Mouse (Mus musculus): Measurements from ENCODE around the gene Adgre1. TPM values are rescaled to one million over a fixed set of nuclear protein-coding genes. Genes with fewer than 3 reads are reported as not detected.

Gene Adgre1
- 4.2 and 6.1 TPM in 2 replicates for polyA plus RNA-seq (2012; rRNA removed)

DNA sequence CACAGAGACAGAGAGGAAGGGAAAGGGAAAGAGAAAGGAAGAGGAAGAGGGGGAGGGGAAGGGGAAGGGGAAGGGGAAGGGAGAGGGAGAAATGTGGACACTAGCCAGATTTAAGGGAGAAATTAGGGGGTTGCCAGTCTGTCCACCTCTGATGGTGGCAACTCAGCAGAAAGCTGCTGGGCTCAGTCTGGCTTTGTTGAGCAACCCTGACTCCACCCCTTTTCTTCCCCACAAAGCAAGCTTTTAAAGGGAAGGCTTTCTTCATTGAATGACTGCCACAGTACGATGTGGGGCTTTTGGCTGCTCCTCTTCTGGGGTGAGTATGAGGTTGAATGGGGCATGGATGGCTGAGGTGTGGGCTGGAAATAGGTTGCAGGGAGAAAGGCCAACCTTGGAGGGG is at the start of gene Adgre1:
TSS of gene Adgre1 (plus strand) at position 251 of the 400 bp plus-strand sequence.
- no peaks in the 10 kb centered on the region for H3K4me1 ChIP-seq (ENCODE audit: control insufficient read depth, insufficient read depth, low read length)
- H3K27me3 ChIP-seq (replicated peaks; ENCODE audit: control insufficient read depth, insufficient read depth, low read length) = no peaks in the 10 kb centered on the region
- H3K4me3 ChIP-seq (ENCODE audit: insufficient read depth, low read depth, low read length) = no peak within 1 kb of the TSS
- H3K27ac ChIP-seq (ENCODE audit: insufficient read depth, low read depth, low read length) = no peak within 1 kb of the TSS
- 34% methylated on average over 1 of the region's 1 CpGs for WGBS
- peak; percentile 8 for DNase-seq
- TF ChIP-seq POLR2A (IDR thresholded peaks at IDR 0.05; ENCODE audit: low read depth, low read length) = no peak
- TF ChIP-seq CTCF (conservative IDR thresholded peaks at IDR 0.05; ENCODE audit: insufficient read depth, insufficient read length, low read depth, low read length) = no peak
- no peaks in the 10 kb centered on the region for H3K36me3 ChIP-seq (ENCODE audit: control insufficient read depth, insufficient read depth, low read length)

DNA sequence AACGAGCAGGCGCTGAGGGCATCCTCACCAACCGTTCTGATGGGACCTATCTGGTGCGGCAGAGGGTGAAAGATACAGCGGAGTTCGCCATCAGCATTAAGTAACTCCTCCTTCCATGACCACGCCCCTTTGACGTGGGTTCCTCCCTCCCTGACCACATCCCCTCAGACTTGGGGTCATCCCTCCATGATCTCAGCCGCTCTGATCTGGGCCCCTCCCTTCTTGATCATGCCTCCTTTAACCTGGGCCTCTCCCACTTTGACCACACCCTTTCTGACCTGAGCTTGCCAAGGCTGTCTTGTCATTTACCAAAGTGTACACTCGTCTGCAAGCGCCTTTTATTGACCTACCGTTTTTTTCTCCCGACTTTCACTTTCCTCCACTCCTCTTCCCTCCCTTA is 46.7 kb upstream of the Adgre1 start:
- no peak overlapping the region for H3K4me3 ChIP-seq (ENCODE audit: insufficient read depth, low read depth, low read length)
- no peaks in the 10 kb centered on the region for H3K4me1 ChIP-seq (ENCODE audit: control insufficient read depth, insufficient read depth, low read length)
- no peak overlapping the region for H3K27ac ChIP-seq (ENCODE audit: insufficient read depth, low read depth, low read length)
- no peaks in the 10 kb centered on the region for H3K27me3 ChIP-seq (replicated peaks; ENCODE audit: control insufficient read depth, insufficient read depth, low read length)
- no peak for TF ChIP-seq POLR2A (IDR thresholded peaks at IDR 0.05; ENCODE audit: low read depth, low read length)
- no peak for TF ChIP-seq CTCF (conservative IDR thresholded peaks at IDR 0.05; ENCODE audit: insufficient read depth, insufficient read length, low read depth, low read length)
- no peaks in the 10 kb centered on the region for H3K36me3 ChIP-seq (ENCODE audit: control insufficient read depth, insufficient read depth, low read length)
- DNase-seq = no peak
- WGBS = 36% methylated on average over 13 of the region's 13 CpGs

DNA sequence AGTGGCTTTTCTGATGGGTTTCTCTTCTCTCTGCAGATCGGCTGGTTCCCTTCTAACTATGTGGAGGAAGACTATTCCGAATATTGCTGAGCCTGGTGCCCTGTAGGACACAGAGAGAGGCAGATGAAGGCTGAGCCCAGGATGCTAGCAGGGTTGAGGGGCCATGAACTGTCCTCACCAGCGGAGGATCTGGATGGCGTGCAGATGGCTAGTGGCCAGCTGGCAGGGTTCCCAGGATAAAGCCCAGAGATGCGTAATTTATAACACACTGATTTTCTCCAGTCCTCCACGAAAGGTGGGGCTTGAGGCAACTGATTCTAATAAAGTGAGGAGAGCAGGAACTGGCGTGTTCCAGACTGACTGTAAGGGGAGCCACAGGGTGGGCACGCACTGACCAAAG is 30.9 kb upstream of the Adgre1 start:
- WGBS = 34% methylated on average over 8 of the region's 8 CpGs
- no peak overlapping the region for H3K4me3 ChIP-seq (ENCODE audit: insufficient read depth, low read depth, low read length)
- H3K27me3 ChIP-seq (replicated peaks; ENCODE audit: control insufficient read depth, insufficient read depth, low read length) = no peaks in the 10 kb centered on the region
- peak; percentile 66 for DNase-seq
- H3K27ac ChIP-seq (ENCODE audit: insufficient read depth, low read depth, low read length) = no peak overlapping the region
- no peaks in the 10 kb centered on the region for H3K36me3 ChIP-seq (ENCODE audit: control insufficient read depth, insufficient read depth, low read length)
- H3K4me1 ChIP-seq (ENCODE audit: control insufficient read depth, insufficient read depth, low read length) = no peaks in the 10 kb centered on the region
- TF ChIP-seq CTCF (conservative IDR thresholded peaks at IDR 0.05; ENCODE audit: insufficient read depth, insufficient read length, low read depth, low read length) (no peak), POLR2A (IDR thresholded peaks at IDR 0.05; ENCODE audit: low read depth, low read length) (no peak)

DNA sequence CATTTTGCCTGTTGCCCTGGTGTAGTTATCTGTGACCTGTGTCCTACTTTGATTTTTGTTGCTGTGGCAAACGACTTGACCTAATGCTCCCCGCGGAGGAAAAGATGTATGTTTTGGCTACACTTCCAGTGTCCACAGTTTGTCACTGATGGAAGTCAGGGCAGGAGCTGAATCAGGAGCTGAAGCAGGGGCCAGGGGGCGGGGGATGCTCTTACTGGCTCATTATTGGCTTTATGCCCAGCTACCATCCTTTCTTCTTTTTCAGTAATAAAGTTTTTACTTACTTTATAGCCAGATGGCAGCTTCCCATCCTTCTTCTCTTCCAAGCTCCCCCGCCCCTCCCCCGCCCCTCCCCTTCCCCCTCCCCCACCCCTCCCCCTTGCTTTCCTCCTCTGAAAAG is 29.5 kb upstream of the Adgre1 start:
- WGBS = 23% methylated on average over 6 of the region's 6 CpGs
- Histone ChIP-seq H3K4me1 (ENCODE audit: control insufficient read depth, insufficient read depth, low read length) (no peaks in the 10 kb centered on the region), H3K27ac (ENCODE audit: insufficient read depth, low read depth, low read length) (no peak overlapping the region), H3K27me3 (replicated peaks; ENCODE audit: control insufficient read depth, insufficient read depth, low read length) (no peaks in the 10 kb centered on the region), H3K4me3 (ENCODE audit: insufficient read depth, low read depth, low read length) (no peak overlapping the region), H3K36me3 (ENCODE audit: control insufficient read depth, insufficient read depth, low read length) (no peaks in the 10 kb centered on the region)
- TF ChIP-seq POLR2A (IDR thresholded peaks at IDR 0.05; ENCODE audit: low read depth, low read length) (no peak), CTCF (conservative IDR thresholded peaks at IDR 0.05; ENCODE audit: insufficient read depth, insufficient read length, low read depth, low read length) (no peak)
- DNase-seq = no peak

DNA sequence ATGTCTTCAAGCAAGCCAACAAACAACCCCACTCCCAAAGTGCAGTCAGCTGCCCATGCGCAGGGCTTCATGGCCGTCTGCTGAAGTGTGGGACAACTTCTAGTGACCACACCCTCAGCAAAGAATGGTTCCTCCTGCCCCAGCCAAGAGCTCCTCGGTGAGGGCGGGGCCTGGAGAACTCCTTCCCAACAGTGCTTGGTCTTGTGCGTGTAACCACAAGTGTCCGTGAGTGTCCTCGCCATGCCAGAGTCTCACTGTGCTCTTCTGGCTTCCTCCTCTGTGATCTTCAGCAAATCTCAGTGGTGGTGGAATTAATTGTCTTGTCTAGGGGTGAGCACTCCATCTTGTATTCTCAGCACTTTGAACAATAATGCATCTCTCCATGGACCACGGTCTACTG is 27.5 kb upstream of the Adgre1 start:
- WGBS = 84% methylated on average over 8 of the region's 8 CpGs
- no peak overlapping the region for H3K27ac ChIP-seq (ENCODE audit: insufficient read depth, low read depth, low read length)
- H3K4me3 ChIP-seq (ENCODE audit: insufficient read depth, low read depth, low read length) = no peak overlapping the region
- no peaks in the 10 kb centered on the region for H3K4me1 ChIP-seq (ENCODE audit: control insufficient read depth, insufficient read depth, low read length)
- TF ChIP-seq POLR2A (IDR thresholded peaks at IDR 0.05; ENCODE audit: low read depth, low read length) = no peak
- TF ChIP-seq CTCF (conservative IDR thresholded peaks at IDR 0.05; ENCODE audit: insufficient read depth, insufficient read length, low read depth, low read length) = no peak
- H3K36me3 ChIP-seq (ENCODE audit: control insufficient read depth, insufficient read depth, low read length) = no peaks in the 10 kb centered on the region
- no peak for DNase-seq
- no peaks in the 10 kb centered on the region for H3K27me3 ChIP-seq (replicated peaks; ENCODE audit: control insufficient read depth, insufficient read depth, low read length)

DNA sequence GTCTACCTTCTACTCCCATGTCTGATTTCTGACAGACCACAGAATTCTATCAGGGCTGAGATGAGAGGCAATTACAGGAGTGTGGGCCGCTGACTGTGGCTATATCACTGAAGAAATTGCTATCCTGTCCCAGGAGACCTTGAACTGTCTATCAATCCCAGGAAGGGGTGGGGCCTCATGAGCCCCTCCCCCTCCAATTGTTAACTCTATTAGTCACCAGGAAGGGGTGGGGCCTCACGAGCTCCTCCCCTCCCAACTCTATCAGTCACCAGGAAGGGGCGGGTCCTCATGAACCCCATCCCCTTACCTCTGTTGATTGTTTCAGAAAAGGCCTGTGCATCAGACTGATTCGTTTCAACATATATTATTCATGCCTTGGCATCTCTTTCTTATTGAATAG is 26.2 kb upstream of the Adgre1 start:
- WGBS = 75% methylated on average over 4 of the region's 4 CpGs
- Histone ChIP-seq H3K27me3 (replicated peaks; ENCODE audit: control insufficient read depth, insufficient read depth, low read length) (no peaks in the 10 kb centered on the region), H3K36me3 (ENCODE audit: control insufficient read depth, insufficient read depth, low read length) (no peaks in the 10 kb centered on the region), H3K4me1 (ENCODE audit: control insufficient read depth, insufficient read depth, low read length) (no peaks in the 10 kb centered on the region), H3K4me3 (ENCODE audit: insufficient read depth, low read depth, low read length) (no peak overlapping the region), H3K27ac (ENCODE audit: insufficient read depth, low read depth, low read length) (no peak overlapping the region)
- DNase-seq = no peak
- no peak for TF ChIP-seq CTCF (conservative IDR thresholded peaks at IDR 0.05; ENCODE audit: insufficient read depth, insufficient read length, low read depth, low read length)
- no peak for TF ChIP-seq POLR2A (IDR thresholded peaks at IDR 0.05; ENCODE audit: low read depth, low read length)

DNA sequence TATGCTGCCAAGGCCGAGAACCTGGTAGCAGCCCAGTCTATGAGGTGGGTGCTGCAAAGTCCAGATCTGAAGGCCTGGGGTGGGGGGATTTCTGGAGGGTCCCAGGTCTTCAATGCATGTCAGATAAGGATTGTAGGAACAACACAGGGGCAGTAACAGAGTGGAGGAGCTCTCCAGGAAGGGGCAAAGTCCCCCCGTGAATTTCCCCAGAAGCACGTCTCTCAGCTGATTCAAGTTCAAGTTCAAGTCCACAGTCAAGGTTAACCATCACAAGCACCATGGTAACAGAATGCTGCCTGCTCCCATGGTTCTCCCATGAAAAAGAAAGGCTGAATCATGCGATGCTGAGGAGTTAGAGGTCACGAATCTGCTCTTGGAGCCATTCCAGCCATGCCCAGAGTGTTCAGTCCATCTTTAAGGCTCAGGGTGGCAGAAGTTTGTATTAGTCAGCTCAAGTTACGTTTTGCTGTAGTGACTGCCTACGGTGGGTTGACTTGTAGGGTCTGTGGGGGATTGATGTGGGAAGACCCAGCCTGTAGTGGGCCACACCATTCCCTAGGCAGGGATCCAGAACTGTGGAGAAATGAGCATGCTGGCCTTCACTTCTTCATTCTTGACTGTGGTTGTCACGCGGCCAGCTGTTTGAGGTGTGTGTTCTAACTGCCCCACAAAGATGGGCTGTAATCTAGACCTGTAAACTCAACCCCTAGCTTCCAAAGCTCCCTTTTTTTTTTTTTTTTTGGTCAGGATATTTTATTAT is 24.3 kb upstream of the Adgre1 start:
- no peak for TF ChIP-seq POLR2A (IDR thresholded peaks at IDR 0.05; ENCODE audit: low read depth, low read length)
- no peak for TF ChIP-seq CTCF (conservative IDR thresholded peaks at IDR 0.05; ENCODE audit: insufficient read depth, insufficient read length, low read depth, low read length)

More for the DNA sequence above, 24.3 kb upstream of the Adgre1 start:
- no peak for DNase-seq
- H3K27me3 ChIP-seq (replicated peaks; ENCODE audit: control insufficient read depth, insufficient read depth, low read length) = no peaks in the 10 kb centered on the region
- no peak overlapping the region for H3K4me3 ChIP-seq (ENCODE audit: insufficient read depth, low read depth, low read length)
- H3K27ac ChIP-seq (ENCODE audit: insufficient read depth, low read depth, low read length) = no peak overlapping the region
- no peaks in the 10 kb centered on the region for H3K4me1 ChIP-seq (ENCODE audit: control insufficient read depth, insufficient read depth, low read length)
- whole genome bisulfite sequencing = 53% methylated on average over 9 of the region's 9 CpGs
- H3K36me3 ChIP-seq (ENCODE audit: control insufficient read depth, insufficient read depth, low read length) = no peaks in the 10 kb centered on the region
